Mouse (Mus musculus) granulocyte monocyte progenitor cell, adult 5-6 weeks (primary cell): ENCODE measurements around the gene Stt3b. TPM values are rescaled to one million over a fixed set of nuclear protein-coding genes. Genes with fewer than 3 reads are reported as not detected.

Experiments
- ATAC-seq: replicated peaks from 2 replicates; pipeline ENCODE4 v1.8.0; 2016; ENCODE audit warnings: mild to moderate bottlenecking, moderate TSS enrichment, inconsistent platforms; ENCODE audit not compliant: poor library complexity, severe bottlenecking
- total RNA-seq, 2 experiments: library from RNA; stranded (forward) in 1 of 2; stranded (reverse) in 1 of 2; fragments of 200-712, 200-1000 nt in 1 of 2; fragments of >200 nt in 1 of 2; fragmentation: Nextera tagmentation in 1 of 2; gene quantifications; 2 replicates each; pipeline ENCODE4 v1.2.3; 2014 to 2017

Stt3b gene
- total RNA-seq, 2 experiments from 2014 or later: 97.6 to 130 TPM

- no peak for ATAC-seq
Measured at GRCm38 (mm10) chr9:115320156-115320555, 9.9 kb upstream of the Stt3b start.

GRCm38 (mm10) chr9:115318621-115319375 lies 8.6 kb upstream of the Stt3b start:
- no peak for ATAC-seq

- ATAC-seq: peak; percentile 92
Measured at GRCm38 (mm10) chr9:115317049-115317448, 6.8 kb upstream of the Stt3b start.

GRCm38 (mm10) chr9:115314556-115314955 lies 4.3 kb upstream of the Stt3b start:
- no peak for ATAC-seq

- ATAC-seq: no peak
Measured at GRCm38 (mm10) chr9:115313830-115314229, 3.6 kb upstream of the Stt3b start.

- 0 out of 2 replicates have a peak, but pooled peaks have one; percentile 4 for ATAC-seq
Measured at GRCm38 (mm10) chr9:115311223-115311520, 951 bp upstream of the Stt3b start.

- peak; percentile 65 for ATAC-seq
Measured at GRCm38 (mm10) chr9:115309977-115310345, 260 bp downstream of the Stt3b start.

GRCm38 (mm10) chr9:115309381-115309971 lies 745 bp downstream of the Stt3b start:
- ATAC-seq: no peak

GRCm38 (mm10) chr9:115308941-115309380 lies 1.3 kb downstream of the Stt3b start:
- ATAC-seq: no peak

GRCm38 (mm10) chr9:115308401-115308800 lies 1.8 kb downstream of the Stt3b start:
- no peak for ATAC-seq

- no peak for ATAC-seq
Measured at GRCm38 (mm10) chr9:115306202-115306601, 4.0 kb downstream of the Stt3b start.

- no peak for ATAC-seq
Measured at GRCm38 (mm10) chr9:115304149-115304548, 6.1 kb downstream of the Stt3b start.

- ATAC-seq: 0 out of 2 replicates have a peak, but pooled peaks have one; percentile 10
Measured at GRCm38 (mm10) chr9:115301593-115301992, 8.6 kb downstream of the Stt3b start.

GRCm38 (mm10) chr9:115301002-115301579 lies 9.1 kb downstream of the Stt3b start:
- ATAC-seq: peak; percentile 31; the same call in 1 of the 2 replicates

GRCm38 (mm10) chr9:115296738-115297137 lies 13.5 kb downstream of the Stt3b start:
- peak; percentile 53 for ATAC-seq

GRCm38 (mm10) chr9:115293920-115294594 lies 16.2 kb downstream of the Stt3b start:
- ATAC-seq: no peak

GRCm38 (mm10) chr9:115287774-115288434 lies 22.3 kb downstream of the Stt3b start:
- no peak for ATAC-seq

- no peak for ATAC-seq
Measured at GRCm38 (mm10) chr9:115284385-115284784, 25.8 kb downstream of the Stt3b start.

GRCm38 (mm10) chr9:115283403-115283802 lies 26.8 kb downstream of the Stt3b start:
- 0 out of 2 replicates have a peak, but pooled peaks have one; percentile 14 for ATAC-seq

GRCm38 (mm10) chr9:115278641-115279040 lies 31.6 kb downstream of the Stt3b start:
- no peak for ATAC-seq
